Mouse (Mus musculus) gastrocnemius, postnatal 14 days (tissue): ENCODE results near the gene Suclg2. TPM values are rescaled to one million over a fixed set of nuclear protein-coding genes. Genes with fewer than 3 reads are reported as not detected.

Experiments used
- DNase-seq: peaks from one replicate; pipeline ENCODE4 v3.0.0; 2021; ENCODE audit warnings: mixed read lengths
- intact Hi-C: fragments of 180-260 bp; cut with DNase I; formaldehyde crosslinking; loops from one replicate; pipeline ENCODE4 v1.15.1; 2025; ENCODE audit warnings: low total_unique reads
- long read RNA-seq, 2 experiments: library from polyadenylated mRNA; stranded (forward); transcript quantifications; one replicate each; pipeline ENCODE4 v2.0.0; 2021
- total RNA-seq, 2 experiments: library from RNA; stranded (reverse); gene quantifications; 2 replicates each; pipeline ENCODE4 v1.2.3; 2021

Gene Suclg2
- 10 to 100 TPM; 44.9 to 46.8 TPM for total RNA-seq
- long read RNA-seq, experiment 1, transcript Suclg2-204 (11 exons, 3,367 nt) = major isoform, 78 of 90 reads
- long read RNA-seq, experiment 1, partial matches to known transcripts = 6 of 90 reads
- long read RNA-seq, experiment 1, other reads (novel, unspliced or antisense) = 6 of 90 reads
- long read RNA-seq, experiment 2, transcript Suclg2-204 (11 exons, 3,367 nt) = major isoform, 57 of 62 reads
- long read RNA-seq, experiment 2, partial matches to known transcripts = 1 of 62 reads
- long read RNA-seq, experiment 2, other reads (novel, unspliced or antisense) = 4 of 62 reads

DNA sequence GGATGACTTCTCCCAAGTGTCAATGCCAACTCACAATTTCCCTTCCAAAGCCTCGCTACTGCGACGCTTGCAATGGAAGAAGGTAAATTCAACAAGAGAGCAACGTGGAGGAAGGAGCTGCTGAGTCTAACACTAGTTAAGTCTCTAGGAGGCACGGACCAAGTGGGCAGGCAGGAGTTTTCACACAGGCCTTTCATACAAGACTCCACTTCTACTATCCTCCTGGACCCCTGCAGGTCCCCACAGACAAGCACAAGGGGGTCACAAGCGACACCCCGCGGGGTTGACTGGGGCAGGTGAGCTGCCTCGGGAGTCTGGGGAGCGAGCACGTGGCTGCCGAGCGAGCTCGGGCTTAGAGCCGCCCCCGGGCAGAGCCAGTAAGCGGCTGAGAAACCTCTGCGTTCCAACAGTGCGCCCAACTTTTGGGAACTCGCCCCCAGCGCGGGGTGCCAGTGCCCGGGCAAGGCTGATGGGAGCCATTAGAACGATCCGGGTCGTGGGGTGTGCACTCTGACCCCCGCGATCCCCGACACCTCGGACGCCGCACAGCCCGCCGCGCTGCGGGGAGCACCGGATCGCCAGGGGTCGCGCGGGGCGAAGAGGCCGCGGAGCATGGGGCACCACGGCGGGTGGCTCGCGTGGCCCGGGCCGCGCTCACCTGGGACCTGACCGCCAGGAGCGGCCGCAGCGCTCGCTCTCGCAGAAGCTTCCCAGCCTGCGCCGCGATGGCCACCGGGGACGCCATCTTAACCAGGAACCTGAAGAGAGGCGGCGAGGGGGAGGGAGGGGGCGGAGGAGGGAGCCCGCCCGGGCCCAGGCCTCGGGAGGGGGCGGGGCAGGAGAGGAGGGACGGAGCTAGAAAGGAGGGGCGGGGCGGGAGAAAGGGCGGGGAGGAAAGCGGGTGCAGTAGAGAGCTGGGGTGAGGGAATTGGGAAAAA lies at the start of gene Suclg2:
Gene Suclg2 (minus strand): TSS at position 770 of the 938 bp plus-strand sequence.
- intact Hi-C loops = no loop called here
- DNase-seq = peak; percentile 89

DNA sequence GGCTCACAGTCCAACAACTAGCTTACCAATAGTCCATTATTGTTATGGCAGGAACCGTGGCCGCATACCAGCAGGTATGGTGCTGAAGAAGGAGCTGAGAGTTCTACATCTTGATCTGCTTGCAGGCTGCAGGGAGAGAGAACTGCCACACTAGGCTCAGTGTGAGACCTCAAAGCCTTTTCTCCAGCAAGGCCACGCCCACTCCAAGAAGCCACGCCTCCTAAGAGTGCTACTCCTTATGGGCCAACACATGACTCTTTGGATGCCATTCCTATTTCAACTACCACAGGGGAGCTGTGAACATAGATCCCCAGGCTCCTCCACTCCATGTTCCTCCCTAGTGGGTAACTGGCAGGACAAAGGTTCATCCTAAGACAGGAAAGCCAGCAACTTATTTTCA lies 48.0 kb upstream of the Suclg2 start:
- no peak for DNase-seq
- intact Hi-C loops = no loop called here

DNA sequence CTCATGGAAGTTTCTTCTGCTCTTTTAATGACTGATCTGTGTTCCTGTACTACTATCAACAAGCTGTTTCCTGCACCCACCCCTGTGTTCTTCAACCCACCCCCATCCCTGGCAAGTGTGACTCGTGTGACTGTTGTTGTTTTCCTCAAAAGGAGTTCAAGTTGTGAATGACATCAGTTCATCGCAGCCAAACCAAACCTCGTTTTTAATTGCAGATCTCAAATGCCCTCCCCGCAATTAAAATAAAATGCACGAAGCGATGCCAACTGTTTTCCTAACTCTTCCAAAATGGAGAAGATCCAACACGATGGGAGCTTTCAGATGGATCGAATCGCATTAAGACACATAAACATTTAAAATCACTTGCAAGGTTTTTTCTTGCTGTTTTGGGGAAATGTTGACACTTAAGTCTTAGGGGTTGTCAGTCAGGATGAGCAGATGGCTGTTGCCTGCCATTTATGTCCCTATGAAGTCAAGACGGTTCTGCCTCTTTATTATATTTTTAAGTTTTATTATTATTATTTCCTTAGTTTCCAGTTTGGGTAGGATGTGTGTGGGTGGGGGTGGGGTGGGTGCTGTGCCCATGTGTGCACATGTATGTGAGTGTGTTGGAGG lies 41.1 kb upstream of the Suclg2 start:
- DNase-seq = no peak
- intact Hi-C loops = no loop called here

DNA sequence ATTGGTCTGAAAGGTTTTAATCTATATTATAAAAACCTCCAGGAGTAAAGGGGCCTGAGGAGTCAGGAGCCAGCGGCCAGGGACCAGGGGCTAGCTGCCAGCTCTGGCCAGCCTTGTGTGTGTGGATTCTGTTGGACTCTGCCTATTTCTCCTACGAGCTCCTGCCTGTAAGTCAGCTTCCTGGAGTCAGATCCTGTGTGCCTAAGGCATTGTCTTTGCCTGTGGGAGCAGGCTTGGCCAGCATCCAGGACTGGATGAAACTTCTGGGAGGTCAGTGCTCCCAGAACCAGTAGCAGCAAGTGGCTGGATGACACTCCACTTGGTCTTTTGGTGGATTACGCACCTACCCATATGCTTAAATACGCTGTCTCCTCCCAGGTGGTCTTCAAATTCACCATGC lies 23.8 kb upstream of the Suclg2 start:
- DNase-seq = peak; percentile 15
- intact Hi-C loops = loop anchor here (10.0 kb wide), 1 partner anchor 148 kb away; no protein-coding TSS in a partner anchor

DNA sequence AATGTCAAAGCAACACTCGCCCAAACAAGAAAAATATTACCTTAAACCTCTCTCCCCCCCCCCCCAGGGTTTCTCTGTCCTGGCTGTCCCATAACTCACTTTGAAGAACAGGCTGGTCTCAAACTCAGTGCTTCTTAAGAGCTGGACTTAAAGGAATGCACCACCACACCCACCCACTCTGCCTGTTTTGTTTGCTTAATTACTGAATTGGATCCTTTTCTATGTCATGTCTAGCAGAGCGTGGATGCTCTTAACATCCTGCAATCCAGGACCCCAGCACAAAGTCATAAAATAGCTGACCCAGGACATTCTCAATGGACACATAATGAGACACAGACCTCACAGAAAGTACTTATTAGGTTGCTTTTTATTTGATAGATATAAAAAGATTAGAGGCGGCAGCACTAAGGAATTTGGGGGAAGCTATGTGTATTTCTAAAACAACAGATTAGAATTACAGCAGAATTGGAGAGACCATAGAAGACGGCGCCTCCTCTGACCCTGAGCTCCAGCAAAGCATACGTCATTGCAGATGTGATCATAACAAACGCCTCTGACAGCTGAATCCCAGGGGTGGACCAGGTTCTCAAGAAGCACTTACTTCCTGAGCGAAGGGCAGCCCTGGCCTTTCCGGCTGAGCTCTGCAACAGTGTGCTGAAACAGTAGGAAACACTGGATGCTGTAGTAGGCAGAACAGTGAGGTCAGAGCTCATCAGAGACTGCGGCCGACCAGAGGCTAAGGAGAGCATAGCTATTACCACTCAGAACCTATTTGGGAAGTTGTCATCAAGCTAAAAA lies 13.2 kb upstream of the Suclg2 start:
- DNase-seq = no peak
- intact Hi-C loops = no loop called here

DNA sequence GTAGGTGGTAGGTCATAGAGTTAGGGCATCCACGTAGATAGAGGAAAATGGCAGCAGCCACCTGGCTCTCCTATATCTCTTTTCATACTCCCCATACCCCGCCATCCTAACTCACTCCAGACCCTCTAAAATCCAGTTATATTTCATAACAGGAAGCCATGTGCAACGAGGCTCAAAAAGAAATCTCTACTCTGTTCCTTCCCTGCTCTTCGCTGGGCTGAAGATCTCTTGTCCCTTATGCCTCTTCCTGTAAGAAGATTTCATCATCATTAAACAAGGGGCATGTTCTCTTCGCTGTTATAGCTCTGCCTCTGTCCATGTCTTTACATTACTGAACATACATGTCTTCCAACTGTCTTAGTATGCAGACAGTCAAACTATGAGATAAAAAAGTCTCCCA lies 10.8 kb upstream of the Suclg2 start:
- DNase-seq = no peak
- intact Hi-C loops = no loop called here

DNA sequence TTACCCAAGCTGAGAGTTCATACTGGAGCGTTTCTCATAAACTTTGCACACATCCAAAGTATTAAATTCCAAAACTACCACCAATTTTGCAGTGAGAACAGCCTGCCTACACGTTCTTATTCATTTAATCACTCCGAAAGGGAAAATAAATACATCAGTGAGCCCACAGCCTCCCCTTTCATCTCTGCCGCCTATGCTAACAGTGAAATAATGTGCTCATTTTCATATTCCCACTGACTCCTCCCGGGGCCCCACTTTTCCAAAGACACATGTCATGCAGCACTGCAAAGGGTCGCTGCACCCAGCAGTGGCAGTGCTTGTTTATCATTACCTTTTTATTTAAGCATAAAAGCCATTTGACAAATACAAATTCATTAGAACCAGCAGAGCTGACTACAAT lies 6.7 kb upstream of the Suclg2 start:
- no peak for DNase-seq
- intact Hi-C loops = no loop called here

DNA sequence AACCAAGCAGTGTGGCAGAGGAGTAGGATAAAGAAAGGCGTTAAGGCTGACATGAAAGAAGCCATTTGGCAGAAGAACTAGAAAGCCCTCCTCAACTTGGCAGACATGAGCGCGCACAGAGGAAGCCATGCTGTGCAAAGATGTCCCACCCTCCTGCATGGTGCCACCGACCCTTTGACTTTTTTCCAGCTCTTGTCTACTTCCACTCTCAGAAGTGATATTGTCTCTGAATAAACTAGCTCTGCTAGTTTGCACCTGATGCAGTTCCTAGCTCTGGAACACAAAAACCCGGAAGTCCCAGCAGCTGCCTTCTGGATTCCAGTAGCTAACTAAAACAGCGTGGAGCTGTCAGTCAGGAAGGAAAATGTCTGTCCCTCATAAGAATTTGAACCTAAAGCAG lies 4.8 kb upstream of the Suclg2 start:
- intact Hi-C loops = no loop called here
- no peak for DNase-seq

DNA sequence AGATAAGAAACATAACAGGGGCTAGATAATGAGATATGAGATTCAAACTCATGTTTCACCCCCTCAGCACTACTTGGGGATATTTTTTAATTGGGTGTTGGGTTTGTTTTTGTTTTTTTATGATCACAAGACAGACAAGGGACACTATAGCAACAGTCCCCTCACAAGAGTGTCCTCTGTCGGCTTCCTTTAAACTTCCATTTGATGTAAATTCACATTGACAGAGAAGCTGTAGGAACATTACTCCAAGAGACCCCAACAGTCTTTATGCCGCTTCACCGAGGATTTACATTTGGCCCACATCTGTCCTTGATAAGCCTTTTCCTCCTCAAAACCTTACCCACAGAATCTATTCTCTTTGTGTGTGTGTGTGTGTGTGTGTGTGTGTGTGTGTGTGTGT lies 1.2 kb upstream of the Suclg2 start:
- intact Hi-C loops = no loop called here
- no peak for DNase-seq

DNA sequence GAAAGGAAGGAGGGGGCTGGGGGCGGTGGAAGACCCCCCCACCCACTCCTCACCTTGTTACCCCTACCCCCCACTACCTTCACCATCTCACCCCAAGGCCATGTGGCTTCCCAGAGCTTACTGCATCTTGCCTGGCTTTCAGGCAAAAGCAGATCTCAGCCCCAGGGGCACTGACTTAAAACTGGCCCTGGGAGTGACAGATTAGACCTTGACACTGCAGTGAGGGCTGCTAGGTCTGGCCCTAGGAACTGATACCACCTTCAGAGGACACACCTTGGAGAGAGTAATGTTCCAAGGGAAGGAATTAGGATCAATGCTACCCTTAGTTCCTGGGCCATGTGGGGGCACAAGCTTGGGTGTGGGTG lies 351 bp upstream of the Suclg2 start:
- intact Hi-C loops = no loop called here
- no peak for DNase-seq

DNA sequence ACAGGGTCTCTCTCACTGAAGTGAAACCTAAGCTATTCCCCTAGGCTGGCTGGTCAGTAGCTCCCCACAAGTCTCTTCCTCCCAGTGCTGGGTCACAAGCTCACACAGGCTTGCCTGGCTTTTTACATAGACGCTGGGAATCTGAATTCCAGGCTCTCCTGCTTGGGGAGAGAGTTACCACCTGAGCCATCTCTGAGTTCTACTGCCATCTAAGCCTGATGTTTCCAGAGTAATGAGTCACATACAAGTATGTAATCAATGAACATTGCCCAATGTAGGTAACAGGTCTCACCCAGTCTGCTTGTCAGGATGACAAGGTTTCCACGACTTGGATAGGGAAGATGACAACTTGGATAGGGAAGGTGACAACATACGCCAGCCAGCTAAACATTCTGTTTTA lies 1.5 kb downstream of the Suclg2 start:
- no peak for DNase-seq
- intact Hi-C loops = no loop called here

DNA sequence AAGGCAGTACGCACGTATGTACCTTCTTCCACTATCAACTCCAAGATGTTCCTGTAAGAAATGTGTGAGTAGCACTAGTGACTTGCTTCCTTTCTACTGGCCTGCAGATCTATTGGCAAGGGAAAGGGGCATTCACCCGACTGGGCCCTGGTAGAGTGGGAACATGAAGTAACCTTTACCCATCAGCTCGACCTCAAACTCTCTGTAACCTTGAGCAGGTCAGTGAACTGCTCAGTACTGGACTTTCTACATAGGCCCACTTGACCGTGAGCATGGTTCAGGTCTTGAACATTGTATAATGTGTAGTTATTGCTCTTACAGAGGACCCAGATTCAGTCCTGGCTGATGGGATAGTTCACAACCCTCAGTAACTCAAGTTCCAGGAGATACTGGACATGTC lies 2.1 kb downstream of the Suclg2 start:
- intact Hi-C loops = no loop called here
- DNase-seq = no peak

DNA sequence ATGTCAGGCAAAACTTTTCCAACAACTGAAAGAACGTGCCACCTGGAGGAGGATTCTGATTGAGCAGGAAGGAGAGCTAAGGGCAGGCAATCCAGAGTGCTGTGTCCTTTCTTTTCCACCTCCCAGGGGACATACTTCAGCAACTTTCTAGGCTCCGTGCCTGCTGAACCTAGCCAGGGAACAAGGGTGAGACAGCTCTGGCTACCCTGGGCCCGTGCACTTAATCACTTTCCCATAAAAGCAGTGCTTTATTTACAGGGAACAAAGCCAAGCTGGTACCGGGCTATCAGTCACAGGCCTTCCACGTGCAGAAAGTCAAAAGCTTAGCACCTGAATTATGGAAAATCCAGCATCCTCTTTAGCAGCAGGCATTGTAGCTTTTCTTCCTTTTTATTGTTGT lies 5.4 kb downstream of the Suclg2 start:
- DNase-seq = peak; percentile 14
- intact Hi-C loops = no loop called here

DNA sequence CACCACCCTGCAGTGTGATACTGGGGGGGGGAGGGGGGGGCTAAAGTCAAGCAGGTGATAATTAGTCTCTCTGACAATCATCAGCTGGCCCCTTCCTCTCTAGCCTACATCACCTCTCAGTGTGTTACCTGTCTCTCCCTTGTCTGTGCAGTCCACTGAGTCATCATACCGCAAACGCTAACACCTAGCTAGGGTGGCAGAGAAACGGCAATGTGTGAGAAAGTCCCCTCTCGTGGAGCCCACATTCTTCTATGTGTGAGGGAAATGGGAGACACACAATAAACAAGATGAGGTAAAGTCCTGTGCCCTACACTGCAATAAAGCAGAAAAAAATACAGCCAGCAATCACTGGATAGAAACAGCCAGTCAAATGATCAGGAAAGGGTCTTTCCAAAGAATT lies 6.5 kb downstream of the Suclg2 start:
- no peak for DNase-seq
- intact Hi-C loops = no loop called here

DNA sequence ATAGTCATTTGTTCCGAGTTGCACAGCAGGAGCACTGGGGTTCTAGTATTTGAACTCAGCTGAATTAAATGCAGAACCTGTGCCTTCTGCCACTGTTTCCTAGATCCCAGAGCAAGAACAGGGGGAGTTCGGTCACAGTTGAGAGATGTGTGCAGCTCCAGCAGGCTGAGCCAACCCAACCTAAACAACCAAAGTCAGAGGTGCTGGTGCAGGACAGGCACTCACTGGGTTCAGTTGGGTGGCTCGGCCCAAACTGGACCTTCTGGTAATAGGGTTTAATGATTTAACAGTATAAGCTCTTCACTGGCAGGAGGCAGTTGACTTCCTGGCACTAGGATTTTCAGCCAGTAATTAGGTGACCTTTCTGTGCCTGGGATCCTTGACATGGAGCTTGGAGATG lies 6.9 kb downstream of the Suclg2 start:
- intact Hi-C loops = no loop called here
- DNase-seq = no peak

DNA sequence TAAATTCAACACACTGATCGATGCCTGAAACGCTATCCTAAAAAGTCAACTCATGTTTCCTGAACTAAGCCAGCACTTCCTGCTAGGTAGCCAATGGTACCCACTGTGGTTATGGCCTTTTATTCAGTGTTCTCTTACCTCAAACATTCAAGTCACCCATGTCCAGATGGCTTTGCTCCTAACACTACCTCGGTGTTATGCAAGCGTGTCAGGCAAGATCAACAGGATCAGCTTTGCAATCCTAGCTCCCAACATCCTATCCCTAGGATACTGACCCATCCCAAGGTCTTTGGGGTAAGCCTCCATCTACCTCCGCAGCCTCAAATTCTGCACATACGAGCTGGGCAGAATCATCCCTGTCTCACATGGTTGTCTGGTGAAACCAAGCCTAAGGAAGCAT lies 7.7 kb downstream of the Suclg2 start:
- intact Hi-C loops = no loop called here
- DNase-seq = no peak

DNA sequence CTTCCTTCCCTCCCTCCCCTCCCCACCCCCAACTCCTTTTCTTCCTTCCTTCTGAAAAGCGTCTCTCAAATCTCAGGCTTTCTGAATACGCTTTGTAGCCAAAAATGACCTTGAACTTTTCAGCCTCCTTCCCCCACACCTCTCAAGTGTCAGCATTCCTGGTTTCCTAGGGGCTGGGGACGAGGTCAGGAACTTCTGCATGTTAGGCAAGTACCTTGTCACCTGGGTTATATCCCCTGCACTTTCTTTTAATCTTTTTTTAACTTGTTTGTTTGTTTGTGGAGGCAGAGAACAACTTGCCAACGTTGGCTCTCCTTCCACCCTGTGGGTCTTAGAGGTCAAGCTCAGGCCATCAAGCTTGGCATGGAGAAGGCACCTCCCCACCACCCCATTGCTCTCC lies 9.1 kb downstream of the Suclg2 start:
- intact Hi-C loops = no loop called here
- no peak for DNase-seq

DNA sequence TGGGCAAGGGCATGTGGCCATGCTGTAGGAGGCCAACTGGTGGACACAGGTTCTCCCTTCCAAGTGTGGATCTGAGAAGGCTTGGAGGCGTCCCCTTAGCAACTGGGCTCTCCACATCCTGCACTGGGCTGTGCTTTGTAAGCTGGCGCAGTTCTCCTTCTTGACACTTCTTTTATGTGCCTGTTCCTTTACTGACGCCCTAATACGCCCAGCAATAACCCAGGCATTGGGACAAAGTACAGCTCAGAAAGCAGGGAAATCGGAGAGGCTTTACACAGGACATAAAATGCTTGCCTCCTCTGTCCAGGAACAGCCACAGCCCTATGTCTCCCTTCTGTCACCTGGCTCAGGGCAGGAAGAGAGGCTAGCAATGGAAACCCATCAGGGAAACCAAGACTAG lies 9.5 kb downstream of the Suclg2 start:
- no peak for DNase-seq
- intact Hi-C loops = no loop called here

DNA sequence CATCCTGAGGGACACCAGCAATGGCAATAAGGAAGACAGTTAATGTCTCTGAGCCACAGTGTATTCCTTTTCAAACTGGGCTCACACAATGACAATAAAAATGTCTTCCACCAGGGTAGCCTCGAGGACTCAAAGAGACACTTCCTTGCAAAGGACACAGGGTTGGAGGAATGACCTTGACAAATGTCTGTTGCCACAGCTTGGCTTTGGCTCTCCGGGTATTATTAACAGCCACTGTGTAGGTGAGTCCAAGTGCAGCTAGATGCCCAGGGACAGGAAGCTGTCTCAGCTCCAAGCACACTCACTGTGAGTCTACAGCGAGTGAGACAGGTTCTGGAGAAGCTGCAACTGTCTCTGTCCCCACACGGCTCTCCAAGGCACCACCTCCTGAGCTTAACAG lies 14.0 kb downstream of the Suclg2 start:
- DNase-seq = no peak
- intact Hi-C loops = no loop called here

DNA sequence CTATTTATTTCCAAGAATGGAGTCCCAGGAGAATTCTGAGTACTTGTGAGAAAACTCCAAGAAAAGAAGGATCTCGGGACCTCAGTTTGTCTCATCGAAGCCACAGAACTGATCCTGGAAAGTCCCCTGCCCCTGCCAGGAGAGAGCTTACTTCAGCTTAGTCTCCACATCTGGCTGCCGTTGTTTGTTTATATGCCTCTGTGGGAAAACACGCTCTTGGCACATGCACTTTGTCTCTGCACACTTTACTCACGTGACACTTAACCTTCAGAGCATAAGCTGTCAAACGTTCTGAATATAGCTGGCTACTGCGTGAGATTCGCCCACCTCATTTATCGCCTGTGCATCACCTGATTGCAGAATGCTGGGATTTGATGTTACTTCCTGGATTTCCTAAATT lies 16.4 kb downstream of the Suclg2 start:
- intact Hi-C loops = no loop called here
- DNase-seq = no peak
